Mouse (Mus musculus) E14TG2a.4 (cell line): ENCODE measurements around the gene Cdk16.

ENCODE experiments used
- CTCF ChIP-seq: conservative IDR thresholded peaks from 2 replicates; pipeline ENCODE4 v1.5.1; 2014; ENCODE audit warnings: low read length
- POU5F1 ChIP-seq: IDR thresholded peaks from 2 replicates; pipeline ENCODE4 v1.6.1; 2014; ENCODE audit warnings: low read length, borderline replicate concordance

DNA sequence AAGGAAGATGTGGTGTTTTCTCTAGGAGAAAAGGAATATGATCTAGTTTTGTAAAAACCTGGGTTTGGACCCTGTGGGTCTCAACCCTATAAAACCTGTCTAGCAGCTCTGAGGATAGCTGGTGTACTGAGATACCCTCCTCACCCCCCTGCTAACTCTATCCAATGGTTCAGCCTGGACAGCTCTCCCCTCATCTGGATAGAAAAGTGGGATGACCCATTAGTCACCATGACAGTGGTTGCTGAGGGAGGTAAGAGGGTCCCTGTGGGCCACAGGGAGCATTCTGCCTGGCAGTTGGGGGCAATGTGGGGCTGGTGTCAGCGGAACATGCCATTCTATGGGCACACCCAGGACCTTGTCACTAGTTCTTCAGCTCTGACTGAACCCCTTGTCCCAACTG lies 4.9 kb downstream of the Cdk16 start:
- no peak for TF ChIP-seq CTCF
- no peak for TF ChIP-seq POU5F1
